Mouse (Mus musculus): Measurements from ENCODE around the gene Zfp628. TPM values are rescaled to one million over a fixed set of nuclear protein-coding genes. Genes with fewer than 3 reads are reported as not detected.

Zfp628 gene
- polyA plus RNA-seq, 1 experiment from 2014 or later: 3.5 TPM

GRCm38 (mm10) chr7:4920976-4921823 lies 6.2 kb downstream of the Zfp628 start:
- Histone ChIP-seq H3K4me1 (peaks cover 76% of the 10 kb centered on the region), H3K4me3 (peak overlapping the region; percentile 59), H3K27me3 (ENCODE audit: insufficient read depth, poor library complexity, severe bottlenecking) (no peaks in the 10 kb centered on the region), H3K36me3 (peaks cover 39% of the 10 kb centered on the region), H3K27ac (peak overlapping the region; percentile 83), H3K9me3 (no peaks in the 10 kb centered on the region)
- WGBS: 34% methylated on average over 23 of the region's 23 CpGs
- no peak for DNase-seq (ENCODE audit: low spot score)

DNA sequence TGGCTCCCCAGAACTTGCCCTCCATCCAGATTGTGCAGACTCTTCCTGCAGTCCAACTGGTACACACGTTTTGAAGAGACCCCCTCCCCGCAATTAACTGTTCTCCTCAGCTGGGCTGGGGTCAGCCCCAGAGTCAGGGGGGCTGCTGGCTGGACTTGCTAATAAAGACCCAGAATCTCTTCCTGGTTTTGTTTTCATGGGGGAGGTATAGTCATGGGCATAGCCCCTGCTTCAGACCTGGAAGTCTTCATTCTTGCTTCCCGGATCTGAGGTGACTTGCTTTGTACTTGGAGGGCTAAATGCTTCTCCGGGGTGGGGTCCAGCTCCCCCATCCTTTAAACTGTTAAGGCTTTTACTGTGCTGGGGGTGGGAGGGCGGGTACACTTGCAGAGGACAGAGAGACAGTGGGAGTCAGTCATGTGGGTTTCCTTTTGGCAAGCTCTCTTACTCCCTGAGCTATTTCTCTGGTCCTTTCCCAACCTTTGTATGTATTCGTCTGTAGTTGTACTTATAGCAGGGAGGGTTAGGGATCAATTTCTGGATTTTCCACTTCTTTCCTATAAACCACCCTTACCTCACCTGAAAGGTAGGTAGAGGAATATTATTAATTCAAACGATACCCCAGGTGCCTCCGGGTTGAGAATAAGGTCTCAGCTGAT lies 6.9 kb downstream of the Zfp628 start, which contains the start of gene Nat14:
TSS of gene Nat14 (plus strand) at position 205 of the 659 bp plus-strand sequence.
- H3K36me3 ChIP-seq: peaks cover 39% of the 10 kb centered on the region
- H3K4me1 ChIP-seq: peaks cover 76% of the 10 kb centered on the region
- no peak for DNase-seq (ENCODE audit: low spot score)
- H3K27me3 ChIP-seq (ENCODE audit: insufficient read depth, poor library complexity, severe bottlenecking): peaks cover 5% of the 10 kb centered on the region; the same call in 1 of the 2 replicates
- no peaks in the 10 kb centered on the region for H3K9me3 ChIP-seq
- peak within 1 kb of the TSS; percentile 83 for H3K27ac ChIP-seq
- WGBS: 35% methylated on average over 8 of the region's 8 CpGs
- peak within 1 kb of the TSS; percentile 59 for H3K4me3 ChIP-seq

DNA sequence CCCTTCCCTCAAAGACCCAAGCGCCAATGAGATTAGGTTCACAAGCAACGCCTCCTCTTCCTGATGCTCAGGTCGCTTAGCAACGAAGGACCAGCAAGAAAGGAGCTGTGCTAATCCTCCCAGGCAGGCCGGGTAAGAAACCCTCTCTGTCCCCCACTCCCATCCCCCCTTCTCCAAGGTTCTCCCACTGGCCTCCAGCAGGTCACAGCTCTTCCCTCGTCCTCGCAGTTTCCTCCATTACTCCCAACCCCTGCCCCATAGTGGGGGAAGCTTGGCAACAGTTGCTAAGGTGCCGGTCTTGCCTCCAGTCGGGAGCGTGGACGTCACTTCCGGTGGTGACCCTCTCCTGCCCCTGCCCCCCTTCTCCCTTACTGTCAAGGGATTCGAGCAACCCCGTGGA lies 7.5 kb downstream of the Zfp628 start:
- H3K9me3 ChIP-seq: no peaks in the 10 kb centered on the region
- under 1% methylated on average over 14 of the region's 14 CpGs for WGBS
- DNase-seq (ENCODE audit: low spot score): peak; percentile 95
- H3K27me3 ChIP-seq (ENCODE audit: insufficient read depth, poor library complexity, severe bottlenecking): peaks cover 7% of the 10 kb centered on the region; the same call in 1 of the 2 replicates
- H3K36me3 ChIP-seq: peaks cover 36% of the 10 kb centered on the region
- peak overlapping the region; percentile 83 for H3K27ac ChIP-seq
- H3K4me3 ChIP-seq: peak overlapping the region; percentile 59
- H3K4me1 ChIP-seq: peaks cover 81% of the 10 kb centered on the region

- H3K27me3 ChIP-seq (ENCODE audit: insufficient read depth, poor library complexity, severe bottlenecking): peaks cover 7% of the 10 kb centered on the region; the same call in 1 of the 2 replicates
- no peak for DNase-seq (ENCODE audit: low spot score)
- whole genome bisulfite sequencing: 2% methylated on average over 14 of the region's 14 CpGs
- peaks cover 86% of the 10 kb centered on the region for H3K4me1 ChIP-seq
- H3K36me3 ChIP-seq: peaks cover 31% of the 10 kb centered on the region
- H3K4me3 ChIP-seq: peak overlapping the region; percentile 59
- peak overlapping the region; percentile 83 for H3K27ac ChIP-seq
- H3K9me3 ChIP-seq: no peaks in the 10 kb centered on the region
Observed at GRCm38 (mm10) chr7:4922931-4923565, 8.0 kb downstream of the Zfp628 start.

- no peaks in the 10 kb centered on the region for H3K9me3 ChIP-seq
- peak overlapping the region; percentile 59 for H3K4me3 ChIP-seq
- peak overlapping the region; percentile 83 for H3K27ac ChIP-seq
- peaks cover 7% of the 10 kb centered on the region; the same call in 1 of the 2 replicates for H3K27me3 ChIP-seq (ENCODE audit: insufficient read depth, poor library complexity, severe bottlenecking)
- peaks cover 86% of the 10 kb centered on the region for H3K4me1 ChIP-seq
- DNase-seq (ENCODE audit: low spot score): no peak
- 4% methylated on average over 37 of the region's 37 CpGs for WGBS
- peaks cover 24% of the 10 kb centered on the region for H3K36me3 ChIP-seq
Observed at GRCm38 (mm10) chr7:4923586-4924364, 8.8 kb downstream of the Zfp628 start.

- no peak for DNase-seq (ENCODE audit: low spot score)
- peaks cover 82% of the 10 kb centered on the region for H3K4me1 ChIP-seq
- no peaks in the 10 kb centered on the region for H3K9me3 ChIP-seq
- peaks cover 17% of the 10 kb centered on the region for H3K36me3 ChIP-seq
- peaks cover 7% of the 10 kb centered on the region; the same call in 1 of the 2 replicates for H3K27me3 ChIP-seq (ENCODE audit: insufficient read depth, poor library complexity, severe bottlenecking)
- peak overlapping the region; percentile 83 for H3K27ac ChIP-seq
- peak overlapping the region; percentile 59 for H3K4me3 ChIP-seq
- WGBS: 3% methylated on average over 4 of the region's 4 CpGs
Observed at GRCm38 (mm10) chr7:4924483-4924882, 9.5 kb downstream of the Zfp628 start.

- peak overlapping the region; percentile 32; the same call in 1 of the 2 replicates for H3K4me3 ChIP-seq
Observed at GRCm38 (mm10) chr7:4924891-4925301, 9.9 kb downstream of the Zfp628 start.

DNA sequence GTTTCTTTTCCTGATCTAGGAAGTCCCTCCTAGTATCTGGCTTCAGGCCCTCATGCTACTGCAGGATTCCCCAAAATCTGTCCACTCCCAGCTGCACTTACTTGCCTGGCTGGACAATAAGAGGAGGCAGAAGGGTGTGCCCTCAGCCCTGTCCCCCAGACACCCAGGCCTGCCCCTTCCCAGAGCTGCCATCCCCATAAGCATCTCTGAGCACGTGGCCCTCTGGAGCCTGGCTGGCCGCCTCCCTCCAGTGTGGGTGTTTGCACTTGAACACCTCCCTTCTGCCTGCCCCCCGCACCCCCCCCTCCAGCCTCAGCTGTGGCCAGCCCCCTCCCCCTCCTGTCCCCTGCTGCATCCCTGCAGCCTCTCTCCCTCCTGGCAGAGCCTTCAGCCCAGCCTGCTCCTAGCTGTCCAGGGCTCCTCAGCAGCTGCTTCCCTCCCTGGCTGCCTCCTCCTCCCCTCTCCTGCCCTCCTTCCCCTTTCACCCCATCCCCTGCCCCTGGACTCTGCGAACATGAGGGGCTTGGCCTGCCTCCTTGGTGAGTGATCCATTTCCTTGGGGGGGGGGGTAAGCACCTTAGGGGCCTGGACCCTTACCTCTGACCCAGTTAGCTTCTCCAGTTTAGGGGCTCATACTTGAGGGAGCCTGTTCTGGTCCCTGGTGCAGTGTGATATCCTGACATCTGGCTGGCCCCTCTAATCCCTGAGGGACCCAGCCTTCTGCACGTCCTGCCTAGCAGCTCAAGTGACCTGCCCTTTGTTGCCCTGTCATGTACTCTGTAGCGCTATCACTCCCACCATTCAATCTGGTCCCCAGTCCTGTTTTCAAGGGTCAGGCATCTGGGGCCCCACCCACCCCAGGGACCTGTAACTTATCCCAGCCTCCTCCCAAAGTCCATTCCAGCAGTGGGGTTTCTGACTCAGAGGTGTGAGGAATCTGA lies 10.7 kb downstream of the Zfp628 start, which contains the start of gene Ssc5d:
TSS of gene Ssc5d (plus strand) at position 345 of the 941 bp plus-strand sequence.
- Histone ChIP-seq H3K4me3 (peak within 1 kb of the TSS; percentile 59), H3K36me3 (peaks cover 4% of the 10 kb centered on the region), H3K4me1 (peaks cover 73% of the 10 kb centered on the region), H3K9me3 (no peaks in the 10 kb centered on the region), H3K27me3 (ENCODE audit: insufficient read depth, poor library complexity, severe bottlenecking) (peaks cover 7% of the 10 kb centered on the region; the same call in 1 of the 2 replicates), H3K27ac (peak within 1 kb of the TSS; percentile 83)
- WGBS: 14% methylated on average over 6 of the region's 6 CpGs
- DNase-seq (ENCODE audit: low spot score): no peak

More at GRCm38 (mm10) chr7:4924891-4925301, 9.9 kb downstream of the Zfp628 start:
- Histone ChIP-seq H3K27me3 (ENCODE audit: insufficient read depth, poor library complexity, severe bottlenecking) (peaks cover 7% of the 10 kb centered on the region; the same call in 1 of the 2 replicates), H3K9me3 (no peaks in the 10 kb centered on the region), H3K36me3 (peaks cover 13% of the 10 kb centered on the region), H3K27ac (peak overlapping the region; percentile 83), H3K4me1 (peaks cover 78% of the 10 kb centered on the region)
- DNase-seq (ENCODE audit: low spot score): no peak
- 15% methylated on average over 4 of the region's 4 CpGs for WGBS

GRCm38 (mm10) chr7:4926849-4927248 lies 11.8 kb downstream of the Zfp628 start:
- WGBS: 70% methylated on average over 16 of the region's 16 CpGs
- H3K36me3 ChIP-seq: no peaks in the 10 kb centered on the region
- no peak for DNase-seq (ENCODE audit: low spot score)
- H3K27me3 ChIP-seq (ENCODE audit: insufficient read depth, poor library complexity, severe bottlenecking): peaks cover 7% of the 10 kb centered on the region; the same call in 1 of the 2 replicates
- H3K4me3 ChIP-seq: no peak overlapping the region
- H3K9me3 ChIP-seq: no peaks in the 10 kb centered on the region
- peaks cover 61% of the 10 kb centered on the region for H3K4me1 ChIP-seq
- peak overlapping the region; percentile 83 for H3K27ac ChIP-seq

GRCm38 (mm10) chr7:4927711-4928110 lies 12.7 kb downstream of the Zfp628 start:
- H3K9me3 ChIP-seq: no peaks in the 10 kb centered on the region
- WGBS: 77% methylated on average over 8 of the region's 8 CpGs
- no peaks in the 10 kb centered on the region for H3K36me3 ChIP-seq
- no peak for DNase-seq (ENCODE audit: low spot score)
- H3K4me3 ChIP-seq: no peak overlapping the region
- H3K27me3 ChIP-seq (ENCODE audit: insufficient read depth, poor library complexity, severe bottlenecking): peaks cover 7% of the 10 kb centered on the region; the same call in 1 of the 2 replicates
- peaks cover 53% of the 10 kb centered on the region for H3K4me1 ChIP-seq
- H3K27ac ChIP-seq: no peak overlapping the region

DNA sequence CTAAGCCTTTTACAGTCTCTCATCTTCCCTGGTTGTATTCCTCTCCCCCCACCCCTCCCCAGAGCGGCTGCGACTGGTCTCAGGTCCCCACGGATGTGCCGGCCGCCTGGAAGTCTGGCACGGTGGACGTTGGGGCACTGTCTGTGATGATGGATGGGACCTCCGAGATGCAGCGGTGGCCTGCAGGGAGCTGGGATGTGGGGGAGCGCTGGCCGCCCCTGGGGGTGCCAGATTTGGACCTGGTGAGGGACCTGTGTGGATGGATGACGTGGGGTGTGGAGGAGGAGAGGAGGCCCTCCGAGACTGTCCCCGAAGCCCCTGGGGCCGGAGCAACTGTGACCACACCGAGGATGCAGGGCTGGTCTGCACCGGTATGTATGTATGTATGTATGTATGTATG lies 13.3 kb downstream of the Zfp628 start:
- WGBS: 77% methylated on average over 17 of the region's 17 CpGs
- DNase-seq (ENCODE audit: low spot score): no peak
- H3K27ac ChIP-seq: no peak overlapping the region

More for the DNA sequence above, 13.3 kb downstream of the Zfp628 start:
- Histone ChIP-seq H3K4me1 (peaks cover 47% of the 10 kb centered on the region), H3K9me3 (no peaks in the 10 kb centered on the region), H3K36me3 (no peaks in the 10 kb centered on the region), H3K4me3 (no peak overlapping the region), H3K27me3 (ENCODE audit: insufficient read depth, poor library complexity, severe bottlenecking) (peaks cover 7% of the 10 kb centered on the region; the same call in 1 of the 2 replicates)
